ENCODE assay signal across 8 mouse cellular contexts in genomic region chrX:73064415-73064793, GRCm38 (mm10). TPM values are rescaled to one million over a fixed set of nuclear protein-coding genes. Genes with fewer than 3 reads are reported as not detected.
A peak's percentile ranks its signal among the peaks of the same experiment; 100 is the strongest.
DNase-seq lines count a peak whose midpoint lies in the region; ATAC-seq and TF ChIP-seq lines count a peak whose summit lies in the region.
"Had no signal": no experiment of that assay in that cellular context is flagged by ENCODE, and none has a peak within 500 bp of the region (broad histone marks: within the 10 kb centered on the region; RNA-seq: fewer than 3 reads in every experiment).

Pnma3 (plus strand) TSS chrX:73064787.

- no peak within 1 kb of the TSS for H3K27ac ChIP-seq in liver, embryonic 11.5 days (ENCODE audit: low read depth, low read length)
- no peak within 1 kb of the TSS for H3K27ac ChIP-seq in liver, postnatal 0 days (ENCODE audit: low read depth)
- no peak within 1 kb of the TSS for H3K27ac ChIP-seq in forebrain, embryonic 12.5 days
- no peak within 1 kb of the TSS; the same call in 1 of the 2 replicates for H3K27ac ChIP-seq in neural tube, embryonic 14.5 days (ENCODE audit: low read depth, low read length)

- no peaks in the 10 kb centered on the region for H3K9me3 ChIP-seq in liver, embryonic 11.5 days (ENCODE audit: control insufficient read depth, low read length)
- no peaks in the 10 kb centered on the region for H3K9me3 ChIP-seq in liver, postnatal 0 days (ENCODE audit: low read length)
- H3K9me3 ChIP-seq in forebrain, embryonic 12.5 days: no peaks in the 10 kb centered on the region
- no peaks in the 10 kb centered on the region for H3K9me3 ChIP-seq in neural tube, embryonic 14.5 days (ENCODE audit: control insufficient read depth, low read length)

- ATAC-seq in liver, embryonic 11.5 days (replicated peaks; ENCODE audit: low FRiP score): no peak
- no peak for ATAC-seq in liver, postnatal 0 days
- ATAC-seq in forebrain, embryonic 12.5 days (ENCODE audit: low FRiP score): peak; percentile 53; the same call in 1 of the 2 replicates
- peak; percentile 70 for ATAC-seq in neural tube, embryonic 14.5 days (ENCODE audit: low read depth)
- ATAC-seq: inflammation-experienced regulatory T-cells, adult 6 months had no signal

- H3K4me2 ChIP-seq in liver, embryonic 11.5 days: peak within 1 kb of the TSS; percentile 41
- H3K4me2 ChIP-seq in liver, postnatal 0 days (ENCODE audit: low read depth, low read length): no peak within 1 kb of the TSS
- H3K4me2 ChIP-seq in forebrain, embryonic 12.5 days: peak within 1 kb of the TSS; percentile 53
- H3K4me2 ChIP-seq in neural tube, embryonic 14.5 days (ENCODE audit: low read depth, low read length): peak within 1 kb of the TSS; percentile 53

- no peaks in the 10 kb centered on the region for H3K36me3 ChIP-seq in liver, embryonic 11.5 days (ENCODE audit: control insufficient read depth, insufficient read depth, low read length)
- H3K36me3 ChIP-seq in liver, postnatal 0 days (replicated peaks; ENCODE audit: insufficient read depth, low read length): no peaks in the 10 kb centered on the region
- no peaks in the 10 kb centered on the region for H3K36me3 ChIP-seq in forebrain, embryonic 12.5 days (replicated peaks)
- no peaks in the 10 kb centered on the region for H3K36me3 ChIP-seq in neural tube, embryonic 14.5 days (ENCODE audit: control insufficient read depth, insufficient read depth, low read length)

- no peak for DNase-seq in liver, embryonic 11.5 days (ENCODE audit: low spot score)
- no peak for DNase-seq in liver, postnatal 0 days
- no peak for DNase-seq in layer of hippocampus, postnatal 14 days (ENCODE audit: low spot score in 2 of 2)
- no peak for DNase-seq in B cell, adult 2 months
- DNase-seq in thymus, postnatal 25 days: no peak

- H3K9ac ChIP-seq in liver, embryonic 11.5 days (ENCODE audit: low read depth, low read length): no peak within 1 kb of the TSS
- H3K9ac ChIP-seq in liver, postnatal 0 days (replicated peaks): no peak within 1 kb of the TSS
- 0 out of 2 replicates have a peak within 1 kb of the TSS, but pooled peaks have one; percentile 25 for H3K9ac ChIP-seq in forebrain, embryonic 12.5 days
- H3K9ac ChIP-seq in neural tube, embryonic 14.5 days (replicated peaks; ENCODE audit: low read depth, low read length): 0 out of 2 replicates have a peak within 1 kb of the TSS, but pooled peaks have one; percentile 41

- 27% methylated on average over 7 of the region's 7 CpGs for WGBS in liver, embryonic 11.5 days
- WGBS in liver, postnatal 0 days (ENCODE audit: insufficient replicate concordance): 28% methylated on average over 7 of the region's 7 CpGs
- WGBS in forebrain, embryonic 12.5 days: 47% methylated on average over 7 of the region's 7 CpGs
- WGBS in neural tube, embryonic 14.5 days: 24% methylated on average over 7 of the region's 7 CpGs

- H3K4me1 ChIP-seq in liver, embryonic 11.5 days (replicated peaks; ENCODE audit: control insufficient read depth, insufficient read depth, low read length): no peaks in the 10 kb centered on the region
- no peaks in the 10 kb centered on the region for H3K4me1 ChIP-seq in liver, postnatal 0 days (ENCODE audit: insufficient read depth)
- H3K4me1 ChIP-seq in forebrain, embryonic 12.5 days: no peaks in the 10 kb centered on the region
- H3K4me1 ChIP-seq in neural tube, embryonic 14.5 days (ENCODE audit: control insufficient read depth, insufficient read depth, low read length): no peaks in the 10 kb centered on the region

- H3K4me3 ChIP-seq in liver, embryonic 11.5 days (ENCODE audit: low read depth, low read length): no peak within 1 kb of the TSS
- no peak within 1 kb of the TSS for H3K4me3 ChIP-seq in liver, postnatal 0 days (ENCODE audit: low read depth, low read length)
- H3K4me3 ChIP-seq in forebrain, embryonic 12.5 days (replicated peaks): peak within 1 kb of the TSS; percentile 28
- peak within 1 kb of the TSS; percentile 33 for H3K4me3 ChIP-seq in neural tube, embryonic 14.5 days (ENCODE audit: low read depth, low read length)

- peaks cover 11% of the 10 kb centered on the region for H3K27me3 ChIP-seq in liver, embryonic 11.5 days (replicated peaks; ENCODE audit: control insufficient read depth, insufficient read depth, low read length)
- peaks cover 6% of the 10 kb centered on the region; the same call in 1 of the 2 replicates for H3K27me3 ChIP-seq in liver, postnatal 0 days (ENCODE audit: insufficient read depth, low read length)
- H3K27me3 ChIP-seq in forebrain, embryonic 12.5 days: no peaks in the 10 kb centered on the region
- no peaks in the 10 kb centered on the region for H3K27me3 ChIP-seq in neural tube, embryonic 14.5 days (ENCODE audit: control insufficient read depth, insufficient read depth, low read length)

- TF ChIP-seq CTCF in liver, postnatal 0 days (IDR thresholded peaks at IDR 0.05; ENCODE audit: low read depth): no peak

- no peak for TF ChIP-seq EP300 in liver, postnatal 0 days (IDR thresholded peaks at IDR 0.05; ENCODE audit: low read depth)

RNA-seq across cellular contexts. Expression of gene Pnma3, which starts in this region (rescaled TPM):
- polyA plus RNA-seq in liver, embryonic 11.5 days (2014; fragmentation: Nextera tagmentation; extraction: Ambion mirVana): not detected in 2 replicates
- polyA plus RNA-seq in liver, postnatal 0 days (2015; fragmentation: Nextera tagmentation; extraction: Ambion mirVana): not detected in 2 replicates
- polyA plus RNA-seq in forebrain, embryonic 12.5 days (2016; fragmentation: Nextera tagmentation; extraction: Ambion mirVana): 0.99 and 1.0 TPM in 2 replicates
- total RNA-seq in layer of hippocampus, postnatal 14 days (2021): 10 to 100 TPM; 18.8 to 28.4 TPM
- polyA plus RNA-seq in neural tube, embryonic 14.5 days (2014; fragmentation: Nextera tagmentation; extraction: Ambion mirVana): 2.2 and 4.6 TPM in 2 replicates
- polyA plus RNA-seq: inflammation-experienced regulatory T-cells, adult 6 months had no signal

Comparison
In these comparisons a context has a peak if more than half of its experiments do, and no peak if none do; other contexts are left out.
1. ATAC-seq: peak in forebrain, embryonic 12.5 days (single experiment) and neural tube, embryonic 14.5 days (single experiment); none in liver, embryonic 11.5 days (single experiment) and liver, postnatal 0 days (single experiment).
2. H3K4me3 ChIP-seq: peak in forebrain, embryonic 12.5 days (single experiment) and neural tube, embryonic 14.5 days (single experiment); none in liver, embryonic 11.5 days (single experiment) and liver, postnatal 0 days (single experiment).
3. H3K9ac ChIP-seq: peak in forebrain, embryonic 12.5 days (single experiment) and neural tube, embryonic 14.5 days (single experiment); none in liver, embryonic 11.5 days (single experiment) and liver, postnatal 0 days (single experiment).